Mouse (Mus musculus) telencephalon, adult 2 months (tissue): ENCODE measurements at regions not wholly inside any gene's neighbourhood (a gene's known extent, or its start where the extent isn't known, plus 50 kb on each side); places are given as distances from the start of the nearest gene placed in this dataset.
"Not testable (repeated sequence)": the region's sequence is repeated elsewhere in the genome, so short reads cannot be mapped to it uniquely, and the experiment has no call there.

Source experiments
- DNase-seq: peaks from one replicate; pipeline ENCODE4 v3.0.0-alpha.2; 2011; ENCODE audit warnings: low read depth, low spot score

- DNase-seq, result no peak
Observed at GRCm38 (mm10) chr3:8163030-8163429, 1446.9 kb downstream of the Zfp704 start.

GRCm38 (mm10) chr3:8161997-8162756, 1447.7 kb downstream of the Zfp704 start:
- DNase-seq, result peak; percentile 3

DNA sequence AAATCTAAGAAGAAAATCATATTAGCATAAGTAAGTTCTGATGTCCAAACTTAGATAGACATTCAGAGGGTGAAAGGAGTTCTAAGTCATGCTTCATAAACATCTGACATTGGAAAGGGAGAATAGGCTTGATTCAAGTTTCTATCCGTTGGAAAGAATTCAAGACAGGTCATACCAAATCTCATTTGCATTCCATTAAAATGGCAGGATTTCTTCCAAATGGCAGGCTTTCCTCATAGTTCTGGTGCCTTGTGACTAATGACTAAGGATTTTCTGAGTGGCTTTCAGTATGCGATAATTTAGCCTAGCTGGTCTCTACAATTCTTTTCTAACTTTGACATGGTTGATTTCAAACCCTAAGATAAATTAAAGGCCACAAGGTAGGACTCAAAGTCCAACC, 1466.9 kb downstream of the Zfp704 start:
- DNase-seq, result no peak

DNA sequence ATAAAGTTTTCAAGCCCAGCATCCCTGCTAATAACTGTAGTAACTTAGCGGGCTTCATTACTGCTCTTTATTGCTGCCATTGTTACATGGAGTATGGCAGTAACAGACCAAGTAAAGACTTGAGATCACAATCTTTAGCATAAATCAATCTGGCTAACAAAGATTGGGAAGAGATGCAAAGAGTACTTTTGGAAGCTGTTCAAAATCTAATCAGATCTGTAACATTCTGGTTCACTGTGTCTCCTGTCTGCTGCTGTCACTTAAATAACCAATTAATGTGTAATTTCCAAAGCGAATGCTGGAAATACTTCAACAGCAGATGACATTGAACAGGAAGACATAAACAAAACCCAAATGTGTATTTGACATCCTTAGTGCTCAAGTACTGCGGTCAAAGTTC, 1467.7 kb downstream of the Zfp704 start:
- DNase-seq, result no peak

DNA sequence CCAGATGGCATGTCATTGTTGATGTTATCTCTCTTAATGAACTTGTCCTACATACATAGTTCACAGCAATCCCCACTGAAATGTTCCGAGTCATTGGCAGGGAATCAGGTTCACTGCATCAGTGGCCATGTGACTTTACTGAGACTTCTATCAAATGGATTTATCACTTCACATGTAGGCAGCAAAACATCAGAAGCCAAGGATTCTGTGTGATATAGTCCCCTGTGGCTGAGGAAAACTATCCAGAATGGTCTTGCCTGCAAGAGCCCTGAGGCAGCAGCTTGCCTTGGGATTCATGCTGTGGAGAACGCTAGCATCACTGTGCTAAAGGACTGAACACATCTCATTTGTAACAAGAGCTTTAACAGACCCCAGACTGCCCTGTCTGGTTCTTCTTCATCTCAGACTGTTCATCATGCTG, 1468.2 kb downstream of the Zfp704 start:
- DNase-seq, result no peak

DNA sequence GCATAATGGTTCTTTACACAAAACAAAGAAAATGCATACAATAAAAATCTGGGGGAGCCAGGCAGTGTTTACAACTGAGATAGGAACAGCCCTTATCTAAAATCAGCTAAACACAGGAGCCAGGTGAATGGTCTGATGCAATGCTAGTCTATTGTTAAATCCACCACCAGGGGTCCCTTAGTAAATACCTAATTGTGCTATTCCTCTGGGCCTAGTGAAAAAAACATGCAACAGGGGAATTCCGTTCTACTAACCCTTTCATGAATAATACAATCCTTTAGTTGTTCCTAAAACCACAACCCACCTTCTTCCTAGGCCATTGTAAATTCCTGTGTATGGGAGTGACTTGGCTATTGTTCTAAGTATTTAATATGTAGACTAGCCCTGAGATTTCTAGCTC, 1486.2 kb downstream of the Zfp704 start:
- not testable (repeated sequence) for DNase-seq

GRCm38 (mm10) chr3:8123141-8123540, 1486.7 kb downstream of the Zfp704 start:
- no peak for DNase-seq

DNA sequence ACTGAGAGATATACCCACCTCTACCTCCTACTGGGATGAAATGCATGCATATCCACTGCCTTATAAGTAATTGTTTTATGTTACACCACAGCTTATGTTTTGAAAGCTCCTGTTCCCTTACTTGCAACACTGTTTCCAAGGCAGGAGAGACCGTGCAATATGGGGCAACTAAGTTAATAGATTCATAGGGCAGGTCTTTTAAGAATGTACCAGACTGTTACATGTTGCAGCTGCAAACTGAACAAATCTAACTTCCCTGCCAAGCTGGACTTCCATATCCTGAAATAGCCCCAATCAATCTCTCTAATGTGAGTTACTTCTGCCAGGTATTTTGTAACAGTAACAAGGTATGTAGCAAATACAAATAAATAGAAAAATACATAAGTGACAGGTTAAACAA, 1478.0 kb upstream of the 1700008P02Rik start:
- DNase-seq, result no peak

- no peak for DNase-seq
Observed at GRCm38 (mm10) chr3:8084749-8085148, 1464.5 kb upstream of the 1700008P02Rik start.

DNA sequence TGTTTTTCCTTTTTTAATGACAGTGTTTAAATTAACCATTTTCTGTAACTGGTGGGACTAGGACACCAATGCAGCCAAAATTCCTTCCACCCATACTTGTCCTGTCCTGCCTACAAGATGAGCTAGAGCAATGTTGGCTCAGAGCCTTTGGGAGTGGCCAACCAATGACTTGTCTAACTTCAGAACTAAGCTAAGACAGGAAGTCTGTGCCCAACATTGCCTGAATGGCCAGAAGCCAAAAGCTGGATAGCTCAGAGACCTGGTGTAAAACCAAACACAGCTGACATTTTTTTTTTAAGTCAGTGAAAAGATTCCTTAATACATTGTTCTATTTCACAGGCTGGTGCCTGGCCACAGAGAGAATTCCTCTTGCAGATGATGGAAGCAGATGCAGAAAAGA, 1433.5 kb upstream of the 1700008P02Rik start:
- no peak for DNase-seq

- DNase-seq, result peak; percentile 78
Observed at GRCm38 (mm10) chr3:8051167-8051566, 1430.9 kb upstream of the 1700008P02Rik start.

DNA sequence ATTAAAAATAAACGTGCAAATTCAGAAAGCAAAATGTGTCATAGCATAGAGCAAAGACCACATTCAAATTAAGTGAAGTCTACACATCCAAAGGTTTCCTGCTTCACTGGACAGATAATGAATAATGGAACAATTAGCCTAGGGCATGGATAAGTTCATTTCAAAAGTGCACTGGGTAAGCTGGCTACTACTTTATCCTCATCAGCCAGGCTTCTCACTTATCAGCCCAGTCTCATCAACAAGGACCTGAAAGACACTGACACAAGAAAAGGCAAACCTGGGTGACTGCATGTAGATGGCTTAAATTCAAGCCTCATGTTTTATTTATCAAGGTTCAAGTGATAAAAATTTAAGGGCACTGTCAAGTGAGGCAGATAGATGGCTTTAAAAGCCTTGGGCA, 1429.5 kb upstream of the 1700008P02Rik start:
- DNase-seq, result no peak

- no peak for DNase-seq
Observed at GRCm38 (mm10) chr3:8046348-8046747, 1426.1 kb upstream of the 1700008P02Rik start.

DNA sequence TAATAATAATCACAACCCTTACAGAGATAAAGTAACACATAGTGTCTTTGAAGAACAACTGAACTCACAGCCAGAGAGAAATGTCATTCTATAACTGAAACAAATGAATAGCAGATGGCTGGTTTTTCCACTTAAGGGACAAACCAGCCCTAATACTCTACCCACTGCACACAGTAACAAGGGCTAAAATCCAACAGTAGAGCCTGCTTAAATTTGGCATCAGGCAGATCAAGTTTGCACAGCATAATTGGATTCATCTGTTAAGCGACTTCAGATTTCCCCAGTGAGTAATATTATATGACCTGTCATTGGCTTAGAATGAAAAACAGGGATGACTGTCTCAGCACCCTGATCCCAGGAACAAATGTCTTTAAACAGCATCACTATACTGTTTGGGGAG, 1416.5 kb upstream of the 1700008P02Rik start:
- no peak for DNase-seq

GRCm38 (mm10) chr3:8035091-8035729, 1415.0 kb upstream of the 1700008P02Rik start:
- no peak for DNase-seq

- DNase-seq, result no peak
Observed at GRCm38 (mm10) chr3:8026325-8027017, 1406.2 kb upstream of the 1700008P02Rik start.

- no peak for DNase-seq
Observed at GRCm38 (mm10) chr3:8022654-8023053, 1402.4 kb upstream of the 1700008P02Rik start.

GRCm38 (mm10) chr3:8017489-8017888, 1397.2 kb upstream of the 1700008P02Rik start:
- no peak for DNase-seq

GRCm38 (mm10) chr3:8016945-8017344, 1396.7 kb upstream of the 1700008P02Rik start:
- DNase-seq, result no peak

GRCm38 (mm10) chr3:8009966-8010365, 1389.7 kb upstream of the 1700008P02Rik start:
- no peak for DNase-seq

DNA sequence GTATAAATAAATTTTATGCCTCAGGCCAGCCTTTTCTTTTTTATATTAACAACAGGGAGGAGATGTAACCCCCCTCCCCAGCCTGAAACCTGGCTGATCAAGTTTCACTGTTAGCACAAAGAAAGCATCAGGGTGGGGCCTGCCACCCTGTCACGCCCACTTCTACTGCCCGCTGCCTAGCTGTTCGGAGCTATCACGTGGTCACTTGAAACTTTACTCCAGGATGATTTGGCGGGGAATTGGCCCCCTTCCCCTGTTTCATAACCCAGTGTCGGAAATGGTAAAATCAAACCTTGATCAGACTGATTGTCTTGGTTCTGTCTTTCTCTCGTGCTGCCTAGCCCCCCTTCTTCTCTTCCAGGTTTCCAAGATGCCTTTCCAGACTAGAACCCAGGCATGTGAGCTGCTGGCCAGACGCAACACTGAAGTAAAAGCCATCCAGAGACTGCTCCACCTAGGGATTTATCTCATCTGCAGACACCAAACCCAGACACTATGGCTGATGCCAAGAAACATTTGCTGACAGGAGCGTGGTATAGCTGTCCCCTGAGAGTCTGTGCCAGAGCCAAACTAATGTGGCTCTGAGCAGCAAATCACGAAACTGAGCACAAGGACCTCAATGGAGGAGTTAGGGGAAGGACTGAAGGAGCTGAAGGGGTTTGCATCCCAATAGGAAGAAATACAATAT, 1386.6 kb upstream of the 1700008P02Rik start:
- DNase-seq, result no peak

- no peak for DNase-seq
Observed at GRCm38 (mm10) chr3:8006273-8006672, 1386.0 kb upstream of the 1700008P02Rik start.
